Mouse (Mus musculus) gastrocnemius, adult 18-20 months (tissue): ENCODE results near the gene Lrrc45. TPM values are rescaled to one million over a fixed set of nuclear protein-coding genes. Genes with fewer than 3 reads are reported as not detected.
"Not testable (repeated sequence)": the region's sequence is repeated elsewhere in the genome, so short reads cannot be mapped to it uniquely, and the experiment has no call there.

Experiments
- DNase-seq: peaks from one replicate; pipeline ENCODE4 v3.0.0; 2021; ENCODE audit warnings: low spot score
- long read RNA-seq, 2 experiments: library from polyadenylated mRNA; stranded (forward); transcript quantifications; one replicate each; pipeline ENCODE4 v2.0.0; 2021
- total RNA-seq, 2 experiments: library from RNA; stranded (reverse); gene quantifications; 2 replicates each; pipeline ENCODE4 v1.2.3; 2021

The Lrrc45 gene
- 1 to 10 TPM; 2.3 to 3.0 TPM for total RNA-seq
- long read RNA-seq, experiment 1, partial matches to known transcripts = 0 of 2 reads
- long read RNA-seq, experiment 1, other reads (novel, unspliced or antisense) = 2 of 2 reads
- long read RNA-seq, experiment 2, partial matches to known transcripts = 2 of 2 reads
- long read RNA-seq, experiment 2, other reads (novel, unspliced or antisense) = 0 of 2 reads

DNA sequence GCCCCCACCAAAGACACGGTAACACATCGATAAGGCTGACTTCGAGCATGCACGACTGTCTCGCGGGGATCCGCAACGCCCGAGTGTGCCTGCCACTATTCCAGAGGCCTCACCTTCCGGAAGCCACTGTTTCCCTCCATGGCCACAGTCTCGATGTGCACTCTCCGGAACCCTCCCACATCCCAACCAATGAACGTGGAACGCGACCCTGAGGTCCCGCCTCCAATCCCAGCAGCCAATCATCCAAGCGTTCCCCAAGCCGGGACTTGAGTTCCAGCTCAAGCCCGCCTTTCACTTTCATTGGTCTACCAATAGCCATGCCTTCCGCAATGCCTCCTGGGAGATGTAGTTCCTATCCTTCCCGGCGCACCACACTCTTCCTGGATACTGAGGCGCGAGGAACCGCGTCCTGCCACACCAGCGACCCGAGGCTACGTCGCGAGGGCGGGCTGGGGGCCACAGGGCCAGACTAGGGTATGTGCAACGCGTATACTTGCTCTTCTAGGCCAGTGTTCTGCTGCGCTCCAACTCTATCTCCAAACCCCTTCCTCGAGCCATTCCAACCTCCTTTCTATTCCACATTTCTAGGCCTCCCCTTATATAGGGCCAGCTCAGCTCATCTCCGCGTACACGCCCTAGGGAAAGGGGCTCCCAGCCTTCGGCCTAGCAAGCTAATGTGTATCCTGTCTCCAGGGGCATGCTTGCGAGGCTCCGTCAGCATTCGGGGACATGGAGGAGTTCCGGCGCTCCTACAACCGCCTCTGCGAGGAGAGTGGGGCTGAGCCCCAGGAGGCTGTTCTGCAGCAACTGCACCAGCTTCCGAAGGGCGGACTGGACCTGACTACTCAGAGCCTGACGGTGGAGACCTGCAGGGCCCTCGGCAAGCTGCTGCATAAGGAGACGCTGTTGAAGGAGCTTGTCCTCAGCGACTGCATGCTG is at the start of gene Lrrc45, which contains the start of gene Cenpx:
TSS of gene Lrrc45 (plus strand) at position 346 of the 939 bp plus-strand sequence.
TSS of gene Cenpx (minus strand) at position 159 of the 939 bp plus-strand sequence.
- DNase-seq = peak; percentile 99

DNA sequence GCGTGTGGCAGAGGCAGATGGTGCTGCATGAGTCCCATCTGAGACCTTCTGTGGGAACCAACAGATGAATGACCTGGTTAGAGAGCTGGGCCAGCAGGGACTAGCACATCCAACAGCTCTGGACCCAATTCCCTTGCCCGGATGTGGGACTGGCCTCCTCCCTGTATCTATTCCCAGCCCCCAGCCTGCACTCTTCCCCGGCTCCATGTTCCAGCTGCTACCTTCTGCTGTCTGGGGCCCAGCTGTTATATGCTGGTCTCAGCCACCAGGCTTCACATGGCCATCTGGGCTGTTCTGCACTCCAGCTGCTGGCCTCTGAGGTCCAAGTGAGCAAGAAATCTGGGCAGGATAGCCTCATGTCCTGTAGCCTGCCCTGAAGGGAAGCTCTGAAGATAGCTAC is 48.3 kb upstream of the Lrrc45 start:
- no peak for DNase-seq

- no peak for DNase-seq
Observed at GRCm38 (mm10) chr11:120666617-120667016, 47.1 kb upstream of the Lrrc45 start.

- DNase-seq = peak; percentile 96
Observed at GRCm38 (mm10) chr11:120672687-120673593, 40.8 kb upstream of the Lrrc45 start, which contains the start of gene Aspscr1. Aspscr1 (plus strand) TSS chr11:120672973.

- no peak for DNase-seq
Observed at GRCm38 (mm10) chr11:120673594-120674122, 40.1 kb upstream of the Lrrc45 start.

DNA sequence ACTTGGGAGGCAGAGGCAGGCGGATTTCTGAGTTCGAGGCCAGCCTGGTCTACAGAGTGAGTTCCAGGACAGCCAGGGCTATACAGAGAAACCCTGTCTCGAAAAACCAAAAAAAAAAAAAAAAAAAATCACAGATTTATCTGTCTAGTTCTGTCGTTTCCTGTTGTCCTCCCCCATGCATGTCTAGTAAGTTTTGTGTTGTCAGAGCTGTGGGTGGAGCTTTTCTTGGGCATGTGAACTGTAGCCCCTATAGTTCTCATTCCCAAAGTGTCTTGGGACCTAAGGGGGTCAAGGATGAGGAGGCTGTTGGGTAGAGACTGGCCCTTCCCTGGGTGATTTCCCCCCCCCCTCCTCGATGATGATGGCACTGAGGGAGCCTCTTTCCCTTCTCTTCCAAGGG is 37.9 kb upstream of the Lrrc45 start:
- DNase-seq = not testable (repeated sequence)

- DNase-seq = no peak
Observed at GRCm38 (mm10) chr11:120676951-120677350, 36.8 kb upstream of the Lrrc45 start.

- no peak for DNase-seq
Observed at GRCm38 (mm10) chr11:120679909-120680308, 33.8 kb upstream of the Lrrc45 start.

GRCm38 (mm10) chr11:120682683-120683082 is 31.0 kb upstream of the Lrrc45 start:
- DNase-seq = no peak

DNA sequence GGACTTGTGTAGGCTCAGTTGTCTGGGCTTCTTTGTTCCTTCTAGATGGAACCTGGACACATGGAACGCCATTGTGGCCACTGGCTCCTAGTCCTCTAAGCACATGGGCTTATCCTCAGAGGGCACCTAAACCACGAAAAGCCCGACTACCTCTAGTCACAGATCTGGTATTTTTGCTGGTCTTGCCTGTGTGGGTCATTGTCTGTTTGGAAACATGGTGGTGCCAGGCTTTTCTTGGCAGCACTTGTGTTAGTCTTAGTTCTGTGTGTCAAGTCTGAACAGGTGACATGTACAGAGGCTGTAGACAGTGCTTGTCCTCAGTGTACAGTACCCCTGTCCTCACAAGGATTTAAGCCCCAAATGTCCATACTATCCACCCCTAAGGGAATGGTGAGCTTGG is 30.2 kb upstream of the Lrrc45 start:
- DNase-seq = no peak

DNA sequence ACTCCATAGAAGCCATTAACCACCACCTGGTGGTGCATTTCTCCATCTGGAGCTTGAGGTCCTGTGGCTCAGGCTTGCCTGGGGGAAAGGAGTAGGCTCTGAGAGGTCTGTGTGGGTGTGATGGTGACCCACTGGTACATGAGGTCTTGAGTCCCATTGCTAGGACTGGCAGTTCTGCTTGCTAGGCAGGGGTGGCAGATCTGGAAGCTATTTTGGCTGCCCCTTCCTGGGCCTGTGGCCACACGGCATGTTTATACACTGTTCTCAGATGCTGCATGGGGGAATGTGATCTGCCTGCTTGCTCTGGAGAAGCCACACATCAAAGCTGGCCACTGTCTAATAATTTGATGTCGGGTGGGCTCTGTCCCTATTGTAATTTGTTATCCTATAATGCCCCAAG is 29.6 kb upstream of the Lrrc45 start:
- DNase-seq = peak; percentile 53

DNA sequence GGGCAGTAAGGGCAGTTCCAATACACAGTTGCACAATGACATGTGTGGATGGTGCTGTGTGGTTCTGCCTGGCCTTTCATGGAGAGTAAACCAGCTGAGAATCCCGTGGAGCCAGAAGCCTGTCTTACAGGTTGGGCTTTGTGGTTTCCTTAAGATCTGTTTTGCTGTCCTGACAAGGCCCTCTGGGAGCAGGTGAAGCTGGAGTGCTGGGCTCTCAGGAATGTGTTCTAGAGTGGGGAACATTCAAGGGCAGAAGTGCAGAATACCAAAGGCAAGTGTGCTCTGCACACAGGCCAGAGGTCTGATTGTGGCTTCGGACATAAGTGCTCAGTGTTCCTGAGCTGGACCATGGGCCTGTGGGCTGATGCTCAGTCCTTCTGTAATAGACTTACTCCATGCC is 29.1 kb upstream of the Lrrc45 start:
- no peak for DNase-seq

- DNase-seq = no peak
Observed at GRCm38 (mm10) chr11:120686650-120687272, 27.0 kb upstream of the Lrrc45 start.

DNA sequence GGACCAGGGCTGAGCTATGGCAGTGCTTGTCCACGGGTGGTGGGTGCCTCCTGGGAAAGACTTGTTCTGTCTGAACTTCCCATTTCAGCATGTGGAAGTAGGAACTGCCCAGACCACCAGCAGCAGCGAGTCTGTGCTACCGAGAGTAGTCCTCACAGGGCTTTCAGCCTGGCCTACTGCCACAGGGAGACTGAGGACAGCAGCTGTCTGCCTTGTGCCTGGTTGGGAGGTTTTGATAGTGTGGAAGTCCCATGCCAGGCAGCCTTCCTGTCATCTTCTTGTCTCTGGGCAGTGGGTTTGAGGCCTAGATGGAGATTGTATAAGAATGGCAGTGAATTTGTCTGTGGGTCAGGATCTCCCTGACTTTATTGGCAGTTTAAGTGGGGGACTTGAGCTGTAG is 24.4 kb upstream of the Lrrc45 start:
- no peak for DNase-seq

- DNase-seq = no peak
Observed at GRCm38 (mm10) chr11:120692471-120693011, 21.2 kb upstream of the Lrrc45 start.

GRCm38 (mm10) chr11:120693461-120693860 is 20.3 kb upstream of the Lrrc45 start:
- no peak for DNase-seq

DNA sequence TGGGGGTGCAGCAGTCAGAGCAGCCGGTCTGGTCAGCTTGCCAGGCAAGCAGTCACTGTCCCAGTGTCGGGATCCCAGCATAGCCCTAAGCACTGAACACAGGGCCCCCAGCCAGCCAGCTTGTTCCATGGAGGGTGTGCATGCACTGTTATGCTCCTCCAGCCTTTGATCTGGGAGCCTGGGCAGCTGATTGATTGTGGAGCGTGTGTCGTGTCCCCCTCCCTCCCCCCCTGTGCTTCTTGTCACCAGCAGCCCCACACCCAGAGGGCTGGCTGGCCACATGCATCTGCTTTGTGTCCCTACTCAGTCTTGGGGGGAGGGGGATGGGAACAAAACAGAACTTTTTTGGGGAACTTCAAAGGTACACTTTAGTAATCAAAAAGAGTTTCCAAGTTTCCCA is 18.5 kb upstream of the Lrrc45 start:
- DNase-seq = no peak

- no peak for DNase-seq
Observed at GRCm38 (mm10) chr11:120695641-120696040, 18.1 kb upstream of the Lrrc45 start.

- no peak for DNase-seq
Observed at GRCm38 (mm10) chr11:120696568-120696967, 17.2 kb upstream of the Lrrc45 start.

DNA sequence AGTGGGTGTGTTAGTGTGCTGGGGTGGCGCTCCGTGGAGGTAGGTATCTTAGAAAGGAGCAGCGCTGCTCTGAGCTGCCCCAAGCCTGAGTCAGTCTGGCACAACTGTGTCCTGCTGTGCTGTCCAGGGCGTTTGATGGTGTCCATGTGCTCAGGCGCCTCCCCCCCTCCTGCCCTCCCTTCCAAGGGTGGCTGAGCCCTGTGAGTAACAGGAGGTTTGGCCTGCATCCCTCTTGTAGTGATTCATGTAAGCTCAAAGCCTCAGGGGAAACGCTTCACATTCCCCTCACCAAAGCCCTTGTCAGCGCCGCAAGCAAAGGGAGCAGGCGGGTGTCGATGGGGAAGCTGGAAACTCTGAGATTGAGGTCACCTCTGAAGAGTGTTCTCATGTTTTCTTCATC is 16.0 kb upstream of the Lrrc45 start:
- peak; percentile 77 for DNase-seq
